Mouse (Mus musculus): ENCODE results near the gene Madd.

DNA sequence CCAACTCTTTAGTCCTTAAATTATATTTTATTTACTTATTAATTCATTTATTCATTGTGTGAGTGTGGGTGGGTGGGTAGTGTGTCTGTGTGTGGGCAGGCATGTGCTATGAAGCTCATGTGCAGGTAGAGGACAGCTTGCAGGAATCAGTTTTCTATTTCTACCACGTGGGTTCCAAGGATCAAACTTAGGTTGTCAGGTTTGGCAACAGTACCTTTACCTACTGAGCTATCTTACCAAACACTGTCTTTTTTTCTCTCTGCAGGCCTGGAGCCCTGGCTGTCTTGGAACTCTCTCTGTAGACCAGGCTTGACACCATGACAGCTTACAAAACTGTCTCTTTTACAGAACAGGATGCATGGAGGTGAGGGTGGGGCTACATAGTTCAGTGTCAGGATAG, 32.3 kb downstream of the Madd start:
- TF ChIP-seq POLR2A (IDR thresholded peaks at IDR 0.05; ENCODE audit: extremely low read depth, insufficient read depth, low read length) = no peak
- TF ChIP-seq CTCF (IDR thresholded peaks at IDR 0.05; ENCODE audit: extremely low read depth, insufficient read depth, low read length) = no peak

Data from cortical plate, adult 2 months (tissue).